Mouse (Mus musculus): Measurements from ENCODE around the gene Rrn3.
"Not testable (repeated sequence)": the region's sequence is repeated elsewhere in the genome, so short reads cannot be mapped to it uniquely, and the experiment has no call there.

Rrn3 gene

DNA sequence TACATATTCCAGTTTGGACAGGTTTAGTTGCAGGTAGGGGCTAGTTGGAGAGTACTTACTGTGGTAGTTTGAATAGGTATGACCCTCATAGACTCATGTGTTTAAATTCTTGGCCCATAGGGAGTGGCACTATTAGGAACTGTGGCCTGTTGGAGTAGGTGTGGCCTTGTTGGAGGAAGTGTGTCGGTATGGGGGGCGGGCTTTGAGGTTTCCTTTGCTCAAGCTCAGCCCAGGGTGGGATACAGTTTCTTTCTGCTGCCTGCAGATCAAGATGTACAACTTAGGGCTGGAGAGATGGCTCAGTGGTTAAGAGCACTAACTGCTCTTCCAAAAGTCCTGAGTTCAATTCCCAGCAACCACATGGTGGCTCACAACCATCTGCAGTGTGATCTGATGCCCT lies 12.9 kb downstream of the Rrn3 start:
- DNase-seq: not testable (repeated sequence)

DNA sequence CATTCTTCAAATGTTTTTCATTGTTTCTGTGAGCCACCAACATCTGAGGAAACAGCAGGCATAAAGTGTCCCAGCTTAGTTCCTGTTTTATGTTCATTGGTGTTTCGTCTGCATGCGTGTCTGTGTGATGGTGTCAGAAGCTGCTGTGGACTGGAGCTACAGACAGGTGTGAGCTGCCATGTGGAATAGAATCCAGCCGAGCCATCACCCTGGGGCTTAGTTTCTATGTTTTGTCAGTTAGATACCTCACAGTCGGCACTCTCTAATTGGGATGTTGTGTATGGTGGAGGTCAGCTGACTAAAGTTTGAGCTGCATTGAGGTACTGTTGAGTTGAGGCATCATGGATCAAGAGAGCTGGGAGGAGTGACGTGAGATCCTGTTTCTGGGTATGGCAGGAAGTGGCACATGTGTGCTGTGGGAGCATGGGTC lies 16.3 kb downstream of the Rrn3 start:
- no peak for DNase-seq

DNA sequence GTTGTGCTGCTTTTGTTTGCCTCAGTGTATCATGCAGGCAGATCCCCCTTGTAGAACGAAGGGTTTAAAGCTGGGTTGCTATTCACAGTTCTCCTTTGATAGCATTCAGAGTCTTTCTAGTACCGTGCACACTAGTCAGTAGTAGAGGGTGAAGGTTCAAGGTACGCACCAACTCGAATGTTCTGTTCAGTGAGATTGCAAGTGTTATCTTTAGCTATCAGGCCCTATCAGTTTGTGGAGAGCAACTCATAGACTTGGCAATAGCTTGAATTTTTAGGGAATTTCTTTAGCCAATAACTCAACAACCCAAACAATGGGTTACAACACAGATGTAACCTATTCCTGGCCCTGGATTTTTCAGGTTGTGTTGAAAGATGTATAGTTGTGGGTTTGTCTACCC lies 20.7 kb downstream of the Rrn3 start:
- DNase-seq: no peak

DNA sequence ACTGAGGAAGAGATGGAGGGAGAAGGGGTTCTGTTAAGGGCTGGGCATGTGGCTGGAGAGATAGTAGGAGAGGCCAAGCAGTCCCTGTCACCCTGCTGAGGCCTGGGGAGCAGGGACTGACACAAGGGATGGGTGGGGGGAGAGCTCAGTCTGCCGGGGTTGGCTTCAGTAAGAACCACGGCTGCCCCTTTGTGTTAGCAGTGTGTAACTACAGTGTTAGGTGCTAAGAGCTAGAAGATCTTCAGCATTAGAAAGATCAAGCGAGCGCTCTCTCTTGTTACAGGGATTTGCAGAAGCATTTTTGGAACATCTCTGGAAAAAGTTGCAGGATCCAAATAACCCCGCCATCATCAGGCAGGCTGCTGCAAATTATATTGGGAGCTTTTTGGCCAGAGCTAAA lies 24.2 kb downstream of the Rrn3 start:
- DNase-seq: no peak

DNA sequence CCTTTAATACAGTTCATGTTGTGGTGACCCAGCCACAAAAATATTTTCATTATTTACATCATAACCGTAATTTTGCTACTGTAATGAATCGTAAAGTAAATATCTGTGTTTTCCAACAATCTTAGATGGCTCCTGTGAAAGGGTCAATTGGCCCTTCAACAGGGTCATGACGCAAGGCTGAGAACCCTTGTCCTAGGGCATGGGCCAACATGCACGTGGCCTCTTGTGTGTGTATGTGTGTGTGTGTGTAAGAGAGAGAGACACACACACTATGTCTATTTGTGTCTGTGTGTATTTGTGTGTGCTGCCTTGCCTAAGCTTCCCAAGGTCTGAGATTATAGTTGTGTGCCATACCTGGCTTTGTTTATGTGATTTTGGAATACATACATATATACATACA lies 27.1 kb downstream of the Rrn3 start:
- DNase-seq: no peak

DNA sequence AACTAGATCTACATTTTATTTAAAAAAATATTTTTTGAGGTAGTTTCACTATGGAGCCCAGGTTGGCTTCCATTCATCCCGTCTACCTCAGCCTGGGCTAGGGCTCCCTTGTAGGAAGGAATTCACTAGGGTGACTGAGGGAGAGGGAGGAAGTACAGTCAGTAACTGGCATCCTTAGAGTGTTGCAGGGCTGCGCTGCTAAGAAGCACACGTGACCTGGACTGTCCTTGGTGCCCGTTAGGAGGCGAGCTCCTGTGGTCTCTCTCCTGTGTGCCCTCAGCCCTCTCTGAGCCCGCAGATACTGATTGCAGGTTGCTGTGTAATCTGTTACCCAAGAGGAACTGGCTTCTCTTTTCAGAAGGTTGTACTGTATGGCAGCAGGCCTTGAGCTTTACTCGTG lies 27.9 kb downstream of the Rrn3 start:
- DNase-seq: no peak

DNA sequence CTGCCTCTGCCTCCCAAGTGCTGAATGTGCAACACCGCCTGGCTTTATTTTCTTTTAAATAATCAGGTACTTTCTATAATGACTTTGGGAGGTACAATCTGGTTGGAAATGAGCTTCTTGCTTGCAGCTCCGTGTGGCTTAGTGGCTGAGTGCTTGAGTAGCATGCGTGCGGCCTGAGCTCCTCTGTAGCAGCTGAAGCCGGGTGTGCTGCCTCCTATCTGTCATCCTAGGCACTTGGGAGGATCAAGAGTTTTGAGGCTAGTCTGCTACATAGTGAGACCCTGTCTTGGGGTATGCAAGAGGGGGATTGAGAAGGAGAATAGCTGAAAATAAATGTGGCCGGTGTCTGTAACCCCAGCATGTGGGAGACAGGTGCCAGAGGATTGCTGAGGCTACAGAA lies 31.6 kb downstream of the Rrn3 start:
- no peak for DNase-seq

DNA sequence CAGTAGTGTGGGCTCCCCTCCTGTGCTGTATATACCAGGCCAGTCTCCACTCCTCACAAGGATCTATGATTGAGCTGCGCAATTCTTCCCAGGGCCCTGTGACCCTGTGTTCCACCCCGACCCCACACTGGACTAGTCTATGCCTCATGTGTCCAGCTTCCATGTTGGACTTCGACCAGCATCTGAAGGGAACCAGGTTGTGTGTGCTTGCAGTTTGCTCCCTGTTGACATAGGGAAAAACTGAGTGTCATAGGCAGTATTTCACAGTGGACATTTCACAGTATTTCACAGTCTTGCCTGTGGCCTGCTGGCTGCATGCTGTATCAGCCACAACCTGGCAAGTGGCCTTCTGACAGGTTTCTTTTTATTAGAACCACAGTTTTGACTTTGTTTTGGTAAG lies 32.7 kb downstream of the Rrn3 start:
- DNase-seq: no peak

DNA sequence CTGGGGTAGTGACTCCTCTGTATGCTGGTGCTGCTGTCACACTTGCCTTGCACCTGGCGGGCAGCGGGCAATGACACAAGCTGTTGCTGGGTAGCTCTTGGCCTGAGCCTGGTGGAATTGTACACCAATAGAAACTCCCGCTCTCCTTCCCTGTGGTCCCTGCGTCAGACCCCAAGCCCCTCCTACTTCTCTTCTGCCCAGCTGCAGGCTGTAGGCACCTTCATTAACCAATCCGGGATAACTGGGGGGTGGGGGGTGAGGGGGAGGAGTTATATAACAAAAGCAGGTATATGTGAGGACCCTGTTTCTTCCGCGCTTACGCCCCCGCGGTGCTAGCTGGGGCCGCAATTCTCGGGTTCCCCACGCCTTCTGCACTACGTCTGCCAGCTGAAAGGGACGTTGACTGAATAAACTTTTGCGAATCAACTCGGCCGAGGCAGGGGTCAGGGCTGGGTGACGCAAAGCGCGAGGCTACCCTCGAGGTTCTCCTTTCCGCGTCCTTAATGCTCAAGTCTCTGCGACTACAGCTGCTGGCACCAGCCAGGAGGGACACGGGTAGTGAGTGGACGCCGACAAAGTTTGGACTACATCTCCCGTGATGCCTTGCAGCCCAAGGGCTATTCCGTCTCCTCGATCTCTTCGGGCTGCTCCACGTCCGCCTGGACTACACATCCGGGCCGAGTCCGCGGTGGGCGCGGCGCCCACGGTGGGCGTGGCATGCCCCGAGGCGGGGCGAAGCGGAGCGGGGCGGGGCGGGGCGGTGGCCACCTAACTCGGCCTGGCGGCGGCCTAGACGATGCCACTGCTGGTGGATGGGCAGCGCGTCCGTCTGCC lies 38.3 kb downstream of the Rrn3 start, which contains the start of gene Ntan1:
TSS of gene Ntan1 (plus strand) at position 286 of the 834 bp plus-strand sequence.
- DNase-seq: peak; percentile 97

DNA sequence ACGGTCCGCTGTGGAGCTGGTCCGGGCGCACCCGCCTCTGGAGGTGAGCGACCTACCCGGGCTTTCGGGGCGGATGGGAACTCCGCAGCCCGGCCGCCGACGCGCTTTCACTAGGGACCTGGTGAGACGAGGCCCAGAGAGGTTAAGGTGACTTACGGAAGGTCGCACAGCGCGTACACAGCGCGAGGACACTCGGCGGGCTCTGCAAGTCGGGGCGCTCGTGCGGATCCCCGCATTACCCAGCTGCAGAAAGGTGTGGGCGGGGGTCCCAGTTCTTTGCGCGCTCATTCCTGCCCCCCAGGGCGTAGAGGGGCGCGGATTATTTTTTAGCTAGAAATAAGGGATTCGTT lies 38.9 kb downstream of the Rrn3 start:
- no peak for DNase-seq

DNA sequence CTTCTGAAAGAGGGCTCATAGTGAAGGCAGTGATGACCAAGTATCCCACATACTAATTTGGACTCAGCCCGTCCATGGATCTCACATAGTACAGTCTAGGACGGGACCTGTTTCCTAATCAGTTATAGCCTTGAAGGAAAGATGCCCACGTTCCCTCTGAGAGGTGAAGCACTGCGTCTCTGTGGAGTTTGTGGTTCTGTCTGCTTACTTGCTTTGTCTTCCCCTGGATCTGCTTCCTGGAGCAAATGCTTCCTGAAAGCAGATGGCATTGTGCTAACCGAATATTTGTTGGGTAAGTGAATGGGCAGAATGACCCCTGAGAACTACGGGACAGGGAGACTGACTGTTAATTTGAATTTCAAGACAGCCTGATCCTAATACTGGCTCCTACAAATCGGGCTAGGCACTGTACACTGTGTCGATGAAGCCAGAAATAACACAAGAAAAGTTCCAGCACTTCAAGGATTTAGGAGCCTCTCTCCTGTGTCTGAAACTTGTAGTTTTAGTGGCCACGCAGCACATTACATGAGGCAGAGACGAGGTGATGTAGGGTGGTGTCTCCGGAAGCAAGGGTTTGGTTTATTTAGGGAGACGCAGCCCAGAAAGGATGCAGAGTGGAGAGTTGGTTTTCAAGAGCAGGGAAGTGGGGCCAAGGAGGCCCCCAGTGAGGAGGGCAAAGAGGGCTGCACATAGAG lies 39.4 kb downstream of the Rrn3 start:
- peak in 1 of 2 experiments; percentile 14 for DNase-seq

DNA sequence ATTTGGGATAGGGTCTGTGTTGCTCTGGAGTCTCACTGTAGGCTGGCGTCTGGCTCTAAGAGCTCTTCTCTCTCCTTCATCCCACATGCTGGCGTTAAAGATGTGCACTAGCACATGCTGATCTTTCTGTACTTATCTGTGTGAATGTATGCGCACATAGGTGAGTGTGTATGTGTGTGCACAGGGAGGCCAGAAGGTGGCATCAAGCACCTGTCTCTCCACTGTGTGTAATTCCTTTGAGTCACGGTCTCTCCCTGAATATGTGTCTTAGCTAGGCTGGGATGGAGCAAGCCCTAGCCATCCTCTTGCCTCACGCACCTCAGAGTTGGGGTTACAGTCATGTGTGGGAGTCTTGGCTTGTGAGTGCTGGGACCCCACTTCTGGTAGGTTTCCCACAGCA lies 40.3 kb downstream of the Rrn3 start:
- no peak for DNase-seq

DNA sequence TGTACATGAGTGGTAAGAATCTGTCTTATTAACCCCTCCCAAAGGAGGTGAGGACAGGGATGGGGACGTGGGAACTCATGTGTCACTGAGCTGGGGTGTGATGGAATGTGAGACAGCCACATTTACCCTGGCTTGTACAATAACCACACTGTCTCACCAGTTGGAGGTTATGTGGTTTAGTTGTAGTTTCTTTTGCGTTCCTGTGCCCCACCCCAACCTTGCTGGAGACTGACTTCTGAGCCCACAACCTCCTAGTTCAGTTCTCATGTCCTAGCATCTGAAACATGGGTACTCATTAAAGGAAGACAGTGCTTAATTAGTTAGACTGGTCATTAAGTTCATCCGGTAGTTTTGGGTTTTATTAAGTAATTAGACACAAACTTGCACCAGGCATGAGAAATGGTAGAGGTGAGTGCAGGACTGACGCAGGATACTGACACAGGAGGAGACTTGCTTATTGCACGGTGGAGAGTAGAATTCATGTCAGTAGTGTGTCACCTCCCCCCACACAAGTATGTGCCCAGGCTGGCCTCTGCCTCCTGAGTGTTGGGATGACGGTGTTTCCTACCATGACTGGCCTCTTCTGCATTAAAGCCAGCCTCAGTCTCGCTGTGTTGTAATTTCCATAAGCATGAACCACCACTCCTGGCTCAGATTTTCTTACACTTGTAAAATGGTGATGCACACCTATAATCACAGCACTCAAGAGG lies 45.4 kb downstream of the Rrn3 start:
- DNase-seq: no peak

DNA sequence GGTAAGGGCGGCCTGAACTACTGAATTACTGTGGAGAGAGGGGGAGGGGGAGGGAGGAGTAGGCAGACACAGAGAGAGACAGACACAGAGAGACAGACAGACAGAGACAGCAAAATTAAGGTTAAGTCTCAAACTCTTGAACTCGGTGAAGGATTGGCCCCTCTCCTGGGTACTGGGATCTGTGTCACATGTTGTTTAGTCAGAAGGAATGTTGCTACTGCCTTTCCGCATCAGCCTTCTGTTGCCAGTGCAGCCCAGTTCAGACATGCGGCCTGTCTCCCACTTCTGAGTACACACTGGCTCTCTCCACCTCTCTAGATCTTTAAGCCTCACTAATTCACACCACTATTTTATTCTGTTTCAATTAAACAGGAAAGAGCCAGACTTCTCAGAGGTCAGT lies 46.0 kb downstream of the Rrn3 start:
- DNase-seq: no peak

DNA sequence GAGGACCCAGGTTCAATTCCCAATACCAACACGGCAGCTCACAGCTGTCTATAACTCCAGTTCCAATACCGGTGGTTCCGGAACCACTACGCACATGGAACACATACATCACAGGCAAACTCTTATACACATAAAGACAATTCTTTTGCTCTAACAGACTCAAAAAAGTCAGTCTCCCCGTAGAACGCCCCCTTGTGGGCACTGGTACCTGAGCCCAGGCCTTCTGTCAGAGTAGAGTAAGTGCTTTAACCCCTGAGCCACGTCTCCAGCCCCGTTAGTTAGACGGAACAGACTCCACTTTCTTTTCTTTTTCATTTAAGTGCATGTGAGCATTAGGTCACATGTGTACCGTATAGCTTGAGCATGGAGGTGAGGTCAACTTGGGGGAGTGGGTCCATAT lies 49.9 kb downstream of the Rrn3 start:
- DNase-seq: peak in 1 of 2 experiments; percentile 31

DNA sequence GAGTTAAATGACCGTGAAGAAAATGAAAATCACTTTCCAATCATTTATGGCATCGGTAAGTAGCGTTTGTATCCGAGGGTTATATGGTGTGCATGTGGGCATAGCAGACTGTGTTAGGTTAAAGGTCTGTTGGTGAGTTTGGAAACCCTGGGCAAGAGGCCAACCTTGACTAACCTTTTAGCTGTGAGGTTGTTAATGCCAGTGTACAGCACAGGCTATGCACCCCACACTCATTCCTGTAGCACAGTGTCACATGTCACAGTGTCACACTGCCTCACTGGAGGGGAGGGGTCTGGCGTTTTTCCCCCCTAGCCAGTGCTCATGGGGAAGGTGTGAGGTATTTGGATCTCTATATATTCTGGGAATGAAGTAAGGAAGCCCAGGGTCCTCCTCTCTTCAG lies 51.1 kb downstream of the Rrn3 start:
- DNase-seq: peak in 1 of 2 experiments; percentile 9

DNA sequence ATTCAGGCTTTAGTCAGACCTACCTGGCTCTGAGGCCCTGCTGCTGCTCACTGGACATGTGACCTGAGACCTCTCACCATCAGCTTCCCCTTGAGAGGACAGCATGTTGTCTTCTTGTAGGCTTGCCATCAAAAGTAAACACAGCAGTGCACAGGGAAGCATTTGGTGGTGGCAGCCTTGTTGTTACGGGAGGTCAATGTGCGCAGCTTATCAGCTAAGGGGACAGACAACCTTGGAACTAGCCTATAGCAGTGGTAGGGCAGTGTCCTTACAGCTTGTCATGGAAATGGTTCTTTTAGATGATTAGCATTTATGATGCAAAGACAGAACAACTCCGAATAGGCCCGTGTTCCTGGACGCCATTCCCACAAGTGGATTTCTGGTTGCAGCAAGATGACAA lies 53.9 kb downstream of the Rrn3 start:
- no peak for DNase-seq

DNA sequence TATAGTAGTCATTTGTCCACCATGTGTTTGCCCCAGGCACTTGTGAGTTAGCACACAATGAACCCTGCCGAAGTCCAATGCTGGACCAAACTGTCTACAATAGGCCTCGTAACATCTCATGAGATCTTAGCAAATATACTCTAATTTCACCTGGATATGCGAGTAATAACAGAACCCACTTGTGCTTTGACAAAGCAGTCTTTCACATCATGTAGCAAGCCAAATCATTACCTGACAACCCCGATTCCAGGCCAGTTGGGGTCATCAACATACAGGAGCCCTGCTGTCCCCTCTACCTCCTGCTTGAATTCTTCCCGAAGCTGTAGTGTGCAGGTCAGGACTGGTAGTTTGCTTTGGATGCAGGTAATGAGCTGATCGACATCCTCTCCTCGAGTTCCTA lies 59.5 kb downstream of the Rrn3 start:
- DNase-seq: no peak

DNA sequence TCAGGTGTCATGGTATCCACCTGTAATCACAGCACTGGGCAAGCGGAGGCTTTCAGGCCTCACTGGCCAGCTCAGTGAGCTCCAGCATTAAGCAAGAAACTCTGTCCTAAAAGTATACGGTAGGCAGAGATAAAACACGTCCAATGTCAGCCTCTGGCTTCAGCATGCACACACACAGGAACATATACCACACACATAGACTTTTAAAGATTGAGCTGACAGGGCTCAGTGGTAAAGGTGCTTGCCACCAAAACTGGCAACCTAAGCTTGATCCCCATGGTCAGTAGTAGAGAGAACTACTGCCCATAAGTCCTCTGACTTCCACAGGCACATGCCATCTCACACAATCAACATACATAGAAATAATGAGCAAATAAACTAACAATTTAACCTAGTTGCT lies 60.4 kb downstream of the Rrn3 start:
- DNase-seq: no peak

DNA sequence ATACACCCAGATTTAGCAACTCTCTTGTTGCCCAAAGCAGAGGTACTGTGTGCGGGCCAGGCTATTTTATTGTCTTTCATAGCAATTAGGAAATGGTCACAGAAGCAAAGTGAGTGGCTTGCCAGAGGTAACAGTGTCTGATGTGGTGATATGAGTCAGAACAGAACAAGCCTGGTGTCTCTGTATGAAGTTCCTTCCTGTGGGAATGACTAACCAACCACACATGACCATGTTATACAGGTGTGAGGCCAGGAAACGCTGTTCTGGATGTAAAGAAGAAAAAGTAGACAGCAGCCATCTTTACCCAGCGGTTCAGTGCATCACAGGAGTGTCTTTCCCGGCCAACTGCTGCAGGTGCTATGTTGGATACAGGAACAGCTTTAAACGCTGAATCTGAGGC lies 64.5 kb downstream of the Rrn3 start:
- DNase-seq: no peak

DNA sequence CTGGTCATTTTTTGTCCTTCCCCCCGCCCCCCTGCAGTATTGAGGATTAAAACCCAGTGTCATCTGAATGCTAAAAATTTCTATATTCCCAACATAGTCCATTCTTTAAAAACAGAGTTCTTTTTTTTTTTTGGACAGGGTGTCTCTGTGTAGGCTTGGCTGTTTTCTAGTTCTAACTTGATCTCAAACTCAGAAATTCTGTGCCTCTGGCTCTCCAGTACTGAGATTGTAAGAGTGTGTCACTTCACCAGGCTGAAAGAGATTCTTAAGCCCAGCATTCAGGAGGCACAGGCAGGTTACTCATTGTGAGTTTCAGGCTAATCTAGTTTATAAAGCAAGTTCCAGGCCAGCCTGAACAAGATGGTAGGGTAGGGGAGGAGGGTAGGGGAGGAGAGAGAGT lies 66.2 kb downstream of the Rrn3 start:
- no peak for DNase-seq

DNA sequence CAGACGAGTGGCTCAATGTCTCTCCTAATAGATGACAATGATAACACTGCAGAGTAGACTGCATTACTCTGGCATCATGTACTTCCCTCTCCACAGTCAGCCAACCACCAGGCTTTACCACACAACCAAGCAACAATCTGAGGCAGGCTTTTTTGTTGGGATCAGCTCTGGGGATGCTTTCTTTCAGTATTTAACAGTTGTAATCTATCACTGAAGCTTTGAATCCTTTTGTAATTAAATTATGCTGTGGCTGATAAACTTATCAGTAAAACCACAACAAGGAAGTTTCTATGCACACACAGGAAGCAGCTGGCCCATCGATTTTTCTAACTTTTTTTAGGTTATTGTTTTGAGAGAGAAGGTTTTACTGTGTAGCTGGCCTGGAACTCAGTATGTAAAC lies 67.8 kb downstream of the Rrn3 start:
- DNase-seq: no peak

DNA sequence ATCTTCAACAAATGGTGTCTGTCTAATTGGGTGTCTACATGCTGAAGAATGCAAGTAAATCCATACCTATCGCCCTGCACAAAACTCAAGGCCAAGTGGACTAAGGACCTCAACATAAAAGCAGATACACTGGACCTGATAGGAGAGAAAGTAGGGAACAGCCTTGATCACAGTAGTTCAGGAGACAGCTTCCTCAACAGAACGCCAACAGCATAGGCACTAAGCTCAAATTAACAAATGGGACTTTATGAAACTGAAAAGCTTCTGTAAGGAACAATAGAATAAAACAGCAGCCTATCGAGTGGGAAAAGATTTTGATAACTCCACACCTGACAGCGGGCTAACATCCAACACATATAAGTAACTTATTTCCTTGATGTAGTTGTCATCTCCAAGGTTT lies 70.9 kb downstream of the Rrn3 start:
- no peak for DNase-seq

DNA sequence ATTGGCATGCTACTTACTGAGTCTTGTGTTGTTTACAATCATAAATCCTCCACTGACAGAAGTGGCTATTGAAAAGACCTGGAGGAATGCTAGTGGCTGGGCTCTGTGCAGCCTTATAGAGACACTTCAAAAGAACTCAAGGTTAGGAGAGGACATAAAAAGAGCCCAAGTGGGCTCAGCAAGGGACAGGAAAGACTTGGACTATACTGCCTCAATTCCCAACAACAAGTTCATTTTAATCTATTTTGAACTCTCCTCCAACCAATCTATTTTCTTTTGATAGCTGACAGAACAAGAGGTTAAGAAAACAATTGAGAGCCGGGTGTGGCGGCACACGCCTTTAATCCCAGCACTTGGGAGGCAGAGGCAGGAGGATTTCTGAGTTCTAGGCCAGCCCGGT lies 73.4 kb downstream of the Rrn3 start:
- no peak for DNase-seq

Data from kidney, postnatal 4 days (tissue).